Mouse (Mus musculus) neutrophil, adult 83 days (primary cell): ENCODE measurements around the gene Gm13101. TPM values are rescaled to one million over a fixed set of nuclear protein-coding genes. Genes with fewer than 3 reads are reported as not detected.

ENCODE experiments used
- total RNA-seq, 2 experiments: library from RNA; stranded (reverse); gene quantifications; one replicate each; pipeline ENCODE4 v1.2.4; 2023

The Gm13101 gene
- total RNA-seq: not detected

GRCm38 (mm10) chr4:143966850-143967249 lies at the start of gene Gm13101:
Gene Gm13101, minus strand, starts transcription at chr4:143966950.

GRCm38 (mm10) chr4:143994269-143994668 lies 27.5 kb upstream of the Gm13101 start, which contains the start of gene Pramef17:
Gene Pramef17, minus strand, starts transcription at chr4:143994369.

GRCm38 (mm10) chr4:143950916-143951315 lies 15.8 kb downstream of the Gm13101 start, which contains the start of gene Pramef25:
Gene Pramef25, minus strand, starts transcription at chr4:143951016.

Other genes with a start within 250 kb of the Gm13101 start
- gene Gm13078, start 247.5 kb downstream of the Gm13101 start, total RNA-seq: not detected
- gene Gm13023, start 177.6 kb downstream of the Gm13101 start, total RNA-seq: not detected
- gene Gm13084, start 150.9 kb downstream of the Gm13101 start, total RNA-seq: not detected
- gene Gm13103, start 120.5 kb downstream of the Gm13101 start, total RNA-seq: not detected
- not detected for gene Pramef6, start 66.6 kb downstream of the Gm13101 start, total RNA-seq
- not detected for gene Pramef25, start 15.9 kb downstream of the Gm13101 start, total RNA-seq
- not detected for gene Pramef17, start 27.4 kb upstream of the Gm13101 start, total RNA-seq
- not detected for gene Pramel4, start 92.2 kb upstream of the Gm13101 start, total RNA-seq
- not detected for gene Gm13102, start 139.5 kb upstream of the Gm13101 start, total RNA-seq
- not detected for gene Oog3, start 195.7 kb upstream of the Gm13101 start, total RNA-seq
- gene Oog2, start 223.8 kb upstream of the Gm13101 start, total RNA-seq: not detected
- not detected for gene C87977, start 246.4 kb upstream of the Gm13101 start, total RNA-seq